Mouse (Mus musculus): ENCODE data around the gene Alg9. TPM values are rescaled to one million over a fixed set of nuclear protein-coding genes. Genes with fewer than 3 reads are reported as not detected.
A peak's percentile ranks its signal among the peaks of the same experiment; 100 is the strongest.

Alg9 gene
- polyA plus RNA-seq, 1 experiment from 2014 or later, result 63.1 TPM

- 26% methylated on average over 8 of the region's 8 CpGs for WGBS
- peak; percentile 83 for ATAC-seq (replicated peaks)
- Histone ChIP-seq H3K4me1 (no peaks in the 10 kb centered on the region), H3K9me3 (no peaks in the 10 kb centered on the region), H3K36me3 (replicated peaks) (peaks cover 1% of the 10 kb centered on the region; the same call in 1 of the 2 replicates), H3K4me2 (no peak overlapping the region), H3K27ac (no peak overlapping the region), H3K4me3 (no peak overlapping the region), H3K27me3 (replicated peaks) (no peaks in the 10 kb centered on the region), H3K9ac (no peak overlapping the region)
Measured at GRCm38 (mm10) chr9:50849249-50849648, 74.4 kb downstream of the Alg9 start.

GRCm38 (mm10) chr9:50849755-50850154 is 74.9 kb downstream of the Alg9 start:
- no peak overlapping the region for H3K4me2 ChIP-seq
- WGBS, result 80% methylated on average over 9 of the region's 9 CpGs
- no peaks in the 10 kb centered on the region for H3K27me3 ChIP-seq (replicated peaks)
- H3K9me3 ChIP-seq, result no peaks in the 10 kb centered on the region
- no peaks in the 10 kb centered on the region for H3K4me1 ChIP-seq
- H3K36me3 ChIP-seq (replicated peaks), result no peaks in the 10 kb centered on the region
- peak; percentile 34; the same call in 1 of the 2 replicates for ATAC-seq (replicated peaks)
- no peak overlapping the region for H3K4me3 ChIP-seq
- H3K27ac ChIP-seq, result no peak overlapping the region
- no peak overlapping the region for H3K9ac ChIP-seq

- Histone ChIP-seq H3K4me2 (no peak overlapping the region), H3K4me1 (no peaks in the 10 kb centered on the region), H3K27me3 (replicated peaks) (no peaks in the 10 kb centered on the region), H3K9ac (no peak overlapping the region), H3K9me3 (no peaks in the 10 kb centered on the region), H3K27ac (no peak overlapping the region), H3K36me3 (replicated peaks) (no peaks in the 10 kb centered on the region), H3K4me3 (no peak overlapping the region)
- WGBS, result 12% methylated on average over 11 of the region's 11 CpGs
- no peak; the same call in 1 of the 2 replicates for ATAC-seq (replicated peaks)
Measured at GRCm38 (mm10) chr9:50850271-50850670, 75.5 kb downstream of the Alg9 start.

- no peak overlapping the region for H3K4me3 ChIP-seq
- H3K9me3 ChIP-seq, result no peaks in the 10 kb centered on the region
- H3K4me2 ChIP-seq, result no peak overlapping the region
- no peaks in the 10 kb centered on the region for H3K27me3 ChIP-seq (replicated peaks)
- no peak overlapping the region for H3K27ac ChIP-seq
- 30% methylated on average over 8 of the region's 8 CpGs for WGBS
- H3K9ac ChIP-seq, result no peak overlapping the region
- 0 out of 2 replicates have a peak, but pooled peaks cover under 1% of the 10 kb centered on the region for H3K4me1 ChIP-seq
- H3K36me3 ChIP-seq (replicated peaks), result no peaks in the 10 kb centered on the region
- ATAC-seq (replicated peaks), result no peak
Measured at GRCm38 (mm10) chr9:50850713-50851112, 75.9 kb downstream of the Alg9 start.

- Histone ChIP-seq H3K4me3 (no peak overlapping the region), H3K27ac (no peak overlapping the region), H3K27me3 (replicated peaks) (no peaks in the 10 kb centered on the region), H3K9me3 (no peaks in the 10 kb centered on the region), H3K9ac (no peak overlapping the region), H3K4me2 (no peak overlapping the region), H3K4me1 (peaks cover 11% of the 10 kb centered on the region), H3K36me3 (replicated peaks) (no peaks in the 10 kb centered on the region)
- no peak for ATAC-seq (replicated peaks)
- 56% methylated on average over 17 of the region's 17 CpGs for WGBS
Measured at GRCm38 (mm10) chr9:50852634-50853349, 78.0 kb downstream of the Alg9 start.

GRCm38 (mm10) chr9:50854376-50854775 is 79.6 kb downstream of the Alg9 start:
- no peak overlapping the region for H3K4me2 ChIP-seq
- 74% methylated on average over 8 of the region's 8 CpGs for WGBS
- no peak overlapping the region for H3K9ac ChIP-seq
- no peak overlapping the region for H3K27ac ChIP-seq
- peaks cover 15% of the 10 kb centered on the region for H3K4me1 ChIP-seq
- H3K27me3 ChIP-seq (replicated peaks), result no peaks in the 10 kb centered on the region
- no peaks in the 10 kb centered on the region for H3K36me3 ChIP-seq (replicated peaks)
- no peaks in the 10 kb centered on the region for H3K9me3 ChIP-seq
- H3K4me3 ChIP-seq, result no peak overlapping the region
- no peak for ATAC-seq (replicated peaks)

GRCm38 (mm10) chr9:50855133-50855766 is 80.4 kb downstream of the Alg9 start:
- Histone ChIP-seq H3K4me2 (no peak overlapping the region), H3K9ac (no peak overlapping the region), H3K4me3 (no peak overlapping the region), H3K27ac (no peak overlapping the region), H3K4me1 (peaks cover 15% of the 10 kb centered on the region), H3K36me3 (replicated peaks) (peaks cover 5% of the 10 kb centered on the region; the same call in 1 of the 2 replicates), H3K27me3 (replicated peaks) (no peaks in the 10 kb centered on the region), H3K9me3 (no peaks in the 10 kb centered on the region)
- no peak for ATAC-seq (replicated peaks)
- 92% methylated on average over 5 of the region's 5 CpGs for WGBS

GRCm38 (mm10) chr9:50855780-50856179 is 81.0 kb downstream of the Alg9 start:
- no peaks in the 10 kb centered on the region for H3K27me3 ChIP-seq (replicated peaks)
- 0 out of 2 replicates have a peak overlapping the region, but pooled peaks have one; percentile 68 for H3K9ac ChIP-seq
- 68% methylated on average over 5 of the region's 5 CpGs for WGBS
- peak overlapping the region; percentile 63 for H3K4me3 ChIP-seq
- no peaks in the 10 kb centered on the region for H3K9me3 ChIP-seq
- ATAC-seq (replicated peaks), result no peak
- peak overlapping the region; percentile 82 for H3K4me2 ChIP-seq
- 0 out of 2 replicates have a peak overlapping the region, but pooled peaks have one; percentile 66 for H3K27ac ChIP-seq
- peaks cover 7% of the 10 kb centered on the region; the same call in 1 of the 2 replicates for H3K36me3 ChIP-seq (replicated peaks)
- peaks cover 15% of the 10 kb centered on the region for H3K4me1 ChIP-seq

- Histone ChIP-seq H3K9me3 (no peaks in the 10 kb centered on the region), H3K4me2 (peak overlapping the region; percentile 82), H3K9ac (peak overlapping the region; percentile 68), H3K4me1 (peaks cover 15% of the 10 kb centered on the region), H3K27ac (peak overlapping the region; percentile 66), H3K4me3 (peak overlapping the region; percentile 63), H3K36me3 (replicated peaks) (peaks cover 10% of the 10 kb centered on the region; the same call in 1 of the 2 replicates), H3K27me3 (replicated peaks) (no peaks in the 10 kb centered on the region)
- under 1% methylated on average over 45 of the region's 45 CpGs for WGBS
- ATAC-seq (replicated peaks), result peak; percentile 91
Measured at GRCm38 (mm10) chr9:50856341-50857081, 81.7 kb downstream of the Alg9 start.

GRCm38 (mm10) chr9:50857082-50857641 is 82.3 kb downstream of the Alg9 start:
- WGBS, result under 1% methylated on average over 46 of the region's 46 CpGs
- peak overlapping the region; percentile 66 for H3K27ac ChIP-seq
- H3K4me1 ChIP-seq, result peaks cover 15% of the 10 kb centered on the region
- no peaks in the 10 kb centered on the region for H3K9me3 ChIP-seq
- H3K36me3 ChIP-seq (replicated peaks), result peaks cover 13% of the 10 kb centered on the region; the same call in 1 of the 2 replicates
- peak overlapping the region; percentile 82 for H3K4me2 ChIP-seq
- no peaks in the 10 kb centered on the region for H3K27me3 ChIP-seq (replicated peaks)
- H3K4me3 ChIP-seq, result peak overlapping the region; percentile 63
- ATAC-seq (replicated peaks), result peak; percentile 87
- H3K9ac ChIP-seq, result peak overlapping the region; percentile 68

- Histone ChIP-seq H3K36me3 (replicated peaks) (peaks cover 20% of the 10 kb centered on the region; the same call in 1 of the 2 replicates), H3K4me2 (no peak overlapping the region), H3K4me3 (no peak overlapping the region), H3K27me3 (replicated peaks) (no peaks in the 10 kb centered on the region), H3K4me1 (peaks cover 15% of the 10 kb centered on the region), H3K9me3 (no peaks in the 10 kb centered on the region), H3K27ac (no peak overlapping the region), H3K9ac (no peak overlapping the region)
- WGBS, result 94% methylated on average over 6 of the region's 6 CpGs
- ATAC-seq (replicated peaks), result no peak
Measured at GRCm38 (mm10) chr9:50858681-50859080, 83.9 kb downstream of the Alg9 start.
